Mouse (Mus musculus): ENCODE measurements around the gene Tcirg1.

Tcirg1 gene

GRCm38 (mm10) chr19:3850847-3851469 is 56.0 kb downstream of the Tcirg1 start:
- no peaks in the 10 kb centered on the region for H3K27me3 ChIP-seq (ENCODE audit: insufficient read depth, low read length)

DNA sequence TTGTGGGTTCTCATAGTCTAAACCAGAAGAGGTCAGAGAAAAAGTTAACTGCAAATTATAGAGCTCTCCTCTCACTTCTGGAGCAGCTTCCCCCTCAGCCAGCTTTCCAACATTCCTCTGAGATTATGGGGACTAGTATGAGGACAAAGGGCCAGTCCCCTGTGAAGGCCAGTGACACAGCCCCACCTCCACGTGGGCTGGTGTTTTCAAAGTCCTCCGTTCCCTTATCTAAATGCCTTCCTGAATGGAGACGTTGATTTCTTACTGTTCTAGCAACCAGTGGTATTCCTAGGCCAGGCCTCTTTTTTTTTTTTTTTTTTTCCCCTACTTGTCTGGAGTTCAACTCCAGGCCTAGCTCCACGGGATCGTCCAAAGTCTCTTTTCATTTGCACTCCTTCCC is 56.9 kb downstream of the Tcirg1 start:
- H3K4me3 ChIP-seq (replicated peaks; ENCODE audit: low read length) = no peak overlapping the region
- H3K27me3 ChIP-seq (ENCODE audit: insufficient read depth, low read length) = no peaks in the 10 kb centered on the region
- peaks cover 20% of the 10 kb centered on the region for H3K36me3 ChIP-seq (ENCODE audit: insufficient read depth, low read length)
- H3K9me3 ChIP-seq (ENCODE audit: low read length) = no peaks in the 10 kb centered on the region
- no peak for TF ChIP-seq CTCF (conservative IDR thresholded peaks at IDR 0.05; ENCODE audit: low read length)
- TF ChIP-seq NANOG (IDR thresholded peaks at IDR 0.05; ENCODE audit: borderline replicate concordance, low read length) = no peak
- TF ChIP-seq POU5F1 (IDR thresholded peaks at IDR 0.05; ENCODE audit: borderline replicate concordance, low read length) = no peak
- H3K4me1 ChIP-seq (replicated peaks; ENCODE audit: low read depth, low read length) = peaks cover 82% of the 10 kb centered on the region

More at GRCm38 (mm10) chr19:3850847-3851469, 56.0 kb downstream of the Tcirg1 start:
- H3K4me3 ChIP-seq (replicated peaks; ENCODE audit: low read length) = peak overlapping the region; percentile 98
- H3K4me1 ChIP-seq (replicated peaks; ENCODE audit: low read depth, low read length) = peaks cover 82% of the 10 kb centered on the region
- no peak for TF ChIP-seq NANOG (IDR thresholded peaks at IDR 0.05; ENCODE audit: borderline replicate concordance, low read length)
- no peak for TF ChIP-seq POU5F1 (IDR thresholded peaks at IDR 0.05; ENCODE audit: borderline replicate concordance, low read length)
- TF ChIP-seq CTCF (conservative IDR thresholded peaks at IDR 0.05; ENCODE audit: low read length) = no peak
- peaks cover 20% of the 10 kb centered on the region for H3K36me3 ChIP-seq (ENCODE audit: insufficient read depth, low read length)
- H3K9me3 ChIP-seq (ENCODE audit: low read length) = no peaks in the 10 kb centered on the region

GRCm38 (mm10) chr19:3849251-3849650 is 57.7 kb downstream of the Tcirg1 start:
- H3K9me3 ChIP-seq (ENCODE audit: low read length) = no peaks in the 10 kb centered on the region
- H3K36me3 ChIP-seq (ENCODE audit: insufficient read depth, low read length) = peaks cover 13% of the 10 kb centered on the region
- no peaks in the 10 kb centered on the region for H3K27me3 ChIP-seq (ENCODE audit: insufficient read depth, low read length)
- no peak overlapping the region for H3K4me3 ChIP-seq (replicated peaks; ENCODE audit: low read length)
- peaks cover 82% of the 10 kb centered on the region for H3K4me1 ChIP-seq (replicated peaks; ENCODE audit: low read depth, low read length)
- no peak for TF ChIP-seq CTCF (conservative IDR thresholded peaks at IDR 0.05; ENCODE audit: low read length)
- TF ChIP-seq POU5F1 (IDR thresholded peaks at IDR 0.05; ENCODE audit: borderline replicate concordance, low read length) = no peak
- no peak for TF ChIP-seq NANOG (IDR thresholded peaks at IDR 0.05; ENCODE audit: borderline replicate concordance, low read length)

GRCm38 (mm10) chr19:3848207-3848808 is 58.6 kb downstream of the Tcirg1 start:
- no peak overlapping the region for H3K4me3 ChIP-seq (replicated peaks; ENCODE audit: low read length)
- H3K9me3 ChIP-seq (ENCODE audit: low read length) = no peaks in the 10 kb centered on the region
- no peaks in the 10 kb centered on the region for H3K27me3 ChIP-seq (ENCODE audit: insufficient read depth, low read length)
- TF ChIP-seq NANOG (IDR thresholded peaks at IDR 0.05; ENCODE audit: borderline replicate concordance, low read length) (no peak), POU5F1 (IDR thresholded peaks at IDR 0.05; ENCODE audit: borderline replicate concordance, low read length) (no peak), CTCF (conservative IDR thresholded peaks at IDR 0.05; ENCODE audit: low read length) (no peak)
- peaks cover 3% of the 10 kb centered on the region for H3K36me3 ChIP-seq (ENCODE audit: insufficient read depth, low read length)
- peaks cover 82% of the 10 kb centered on the region for H3K4me1 ChIP-seq (replicated peaks; ENCODE audit: low read depth, low read length)

DNA sequence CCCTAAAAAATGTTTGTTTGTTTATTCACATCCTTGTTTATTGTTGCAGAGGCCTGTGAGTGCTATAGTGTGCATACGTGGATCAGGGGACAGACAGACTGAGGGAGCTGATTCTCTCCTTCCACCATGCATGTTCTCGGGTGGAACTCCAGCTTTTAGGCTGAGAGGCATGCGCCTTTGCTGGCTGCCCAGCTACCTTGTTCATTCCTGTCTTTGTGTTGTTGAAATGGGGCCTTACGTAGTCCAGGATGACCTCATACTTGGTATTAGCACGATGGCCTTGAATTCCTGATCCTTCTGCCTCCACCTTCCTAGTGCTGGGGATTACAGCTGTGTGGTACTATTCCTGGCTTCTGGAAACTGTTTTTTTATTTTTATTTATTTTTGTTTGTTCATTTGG is 59.2 kb downstream of the Tcirg1 start:
- no peaks in the 10 kb centered on the region for H3K36me3 ChIP-seq (ENCODE audit: insufficient read depth, low read length)
- no peaks in the 10 kb centered on the region for H3K9me3 ChIP-seq (ENCODE audit: low read length)
- H3K4me1 ChIP-seq (replicated peaks; ENCODE audit: low read depth, low read length) = peaks cover 84% of the 10 kb centered on the region
- no peaks in the 10 kb centered on the region for H3K27me3 ChIP-seq (ENCODE audit: insufficient read depth, low read length)
- no peak for TF ChIP-seq CTCF (conservative IDR thresholded peaks at IDR 0.05; ENCODE audit: low read length)
- TF ChIP-seq POU5F1 (IDR thresholded peaks at IDR 0.05; ENCODE audit: borderline replicate concordance, low read length) = no peak
- no peak for TF ChIP-seq NANOG (IDR thresholded peaks at IDR 0.05; ENCODE audit: borderline replicate concordance, low read length)
- no peak overlapping the region for H3K4me3 ChIP-seq (replicated peaks; ENCODE audit: low read length)

GRCm38 (mm10) chr19:3846676-3847604 is 60.0 kb downstream of the Tcirg1 start:
- TF ChIP-seq CTCF (conservative IDR thresholded peaks at IDR 0.05; ENCODE audit: low read length) (no peak), POU5F1 (IDR thresholded peaks at IDR 0.05; ENCODE audit: borderline replicate concordance, low read length) (no peak), NANOG (IDR thresholded peaks at IDR 0.05; ENCODE audit: borderline replicate concordance, low read length) (no peak)
- Histone ChIP-seq H3K36me3 (ENCODE audit: insufficient read depth, low read length) (no peaks in the 10 kb centered on the region), H3K27me3 (ENCODE audit: insufficient read depth, low read length) (no peaks in the 10 kb centered on the region)

More at GRCm38 (mm10) chr19:3846676-3847604, 60.0 kb downstream of the Tcirg1 start:
- peak overlapping the region; percentile 56 for H3K4me3 ChIP-seq (replicated peaks; ENCODE audit: low read length)
- H3K9me3 ChIP-seq (ENCODE audit: low read length) = no peaks in the 10 kb centered on the region
- H3K4me1 ChIP-seq (replicated peaks; ENCODE audit: low read depth, low read length) = peaks cover 87% of the 10 kb centered on the region
